Mouse (Mus musculus): Measurements from ENCODE around the gene Rhou.

GRCm38 (mm10) chr8:123670766-123671165, 17.0 kb downstream of the Rhou start:
- TF ChIP-seq CTCF (IDR thresholded peaks at IDR 0.05; ENCODE audit: low read depth) = no peak
- TF ChIP-seq EP300 (IDR thresholded peaks at IDR 0.05; ENCODE audit: low read depth) = no peak

Measured in liver, embryonic 14.5 days (tissue).